Mouse (Mus musculus) induced T-regulatory cell, adult 2 months (primary cell): Measurements from ENCODE around the gene Mrpl14.

Source experiments
- DNase-seq: peaks from one replicate; pipeline ENCODE4 v3.0.0-alpha.2; 2012; ENCODE audit warnings: low read depth

The Mrpl14 gene

GRCm38 (mm10) chr17:45686716-45687115, 594 bp downstream of the Mrpl14 start, which contains the start of gene Tmem63b:
Gene Tmem63b, minus strand, starts transcription at chr17:45686905.
- peak; percentile 90 for DNase-seq

GRCm38 (mm10) chr17:45689120-45689519, 3.0 kb downstream of the Mrpl14 start:
- DNase-seq: no peak

GRCm38 (mm10) chr17:45690044-45690443, 3.9 kb downstream of the Mrpl14 start:
- DNase-seq: no peak

- no peak for DNase-seq
Measured at GRCm38 (mm10) chr17:45692159-45692558, 6.0 kb downstream of the Mrpl14 start.

GRCm38 (mm10) chr17:45693812-45694565, 7.9 kb downstream of the Mrpl14 start:
- no peak for DNase-seq

GRCm38 (mm10) chr17:45695227-45696120, 9.4 kb downstream of the Mrpl14 start:
- no peak for DNase-seq

GRCm38 (mm10) chr17:45696981-45697380, 10.9 kb downstream of the Mrpl14 start:
- no peak for DNase-seq

- no peak for DNase-seq
Measured at GRCm38 (mm10) chr17:45698368-45698767, 12.2 kb downstream of the Mrpl14 start.

GRCm38 (mm10) chr17:45699039-45699740, 13.1 kb downstream of the Mrpl14 start:
- no peak for DNase-seq

- no peak for DNase-seq
Measured at GRCm38 (mm10) chr17:45700496-45701235, 14.5 kb downstream of the Mrpl14 start.

- DNase-seq: no peak
Measured at GRCm38 (mm10) chr17:45701236-45701591, 15.1 kb downstream of the Mrpl14 start.

GRCm38 (mm10) chr17:45702254-45702653, 16.1 kb downstream of the Mrpl14 start:
- no peak for DNase-seq

- peak; percentile 15 for DNase-seq
Measured at GRCm38 (mm10) chr17:45703187-45703586, 17.1 kb downstream of the Mrpl14 start.

- no peak for DNase-seq
Measured at GRCm38 (mm10) chr17:45706796-45707195, 20.7 kb downstream of the Mrpl14 start.

GRCm38 (mm10) chr17:45707376-45707775, 21.3 kb downstream of the Mrpl14 start:
- no peak for DNase-seq

GRCm38 (mm10) chr17:45708179-45708578, 22.1 kb downstream of the Mrpl14 start:
- DNase-seq: no peak

GRCm38 (mm10) chr17:45709829-45710228, 23.7 kb downstream of the Mrpl14 start:
- DNase-seq: no peak

GRCm38 (mm10) chr17:45710407-45710806, 24.3 kb downstream of the Mrpl14 start:
- no peak for DNase-seq

- no peak for DNase-seq
Measured at GRCm38 (mm10) chr17:45711525-45711924, 25.4 kb downstream of the Mrpl14 start.

- peak; percentile 66 for DNase-seq
Measured at GRCm38 (mm10) chr17:45718323-45718722, 32.2 kb downstream of the Mrpl14 start.

- peak; percentile 80 for DNase-seq
Measured at GRCm38 (mm10) chr17:45723732-45724573, 37.8 kb downstream of the Mrpl14 start.
